Mouse (Mus musculus) ES-E14 (cell line): ENCODE results near the gene Smchd1. TPM values are rescaled to one million over a fixed set of nuclear protein-coding genes. Genes with fewer than 3 reads are reported as not detected.
"Not testable (repeated sequence)": the region's sequence is repeated elsewhere in the genome, so short reads cannot be mapped to it uniquely, and the experiment has no call there.

ENCODE experiments used
- DNase-seq: peaks from one replicate; pipeline ENCODE4 v3.0.0-alpha.2; 2013; ENCODE audit warnings: low read depth, low spot score
- H3K27ac ChIP-seq: 2 replicates; pipeline ENCODE4 v1.5.1; 2012; ENCODE audit warnings: low read depth, mild to moderate bottlenecking, low read length, moderate library complexity, mixed read lengths; ENCODE audit not compliant: poor library complexity, insufficient read depth, severe bottlenecking
- H3K36me3 ChIP-seq: 2 replicates; pipeline ENCODE4 v1.6.1; 2012; ENCODE audit warnings: mild to moderate bottlenecking, low read length, moderate library complexity, mixed read lengths; ENCODE audit not compliant: control insufficient read depth, poor library complexity, insufficient read depth, severe bottlenecking
- H3K4me1 ChIP-seq, 2 experiments: fragments of 150-350 bp in 1 of 2; sonication (generic) in 1 of 2; 2 replicates each; pipeline ENCODE4 v1.6.1; 2012; ENCODE audit warnings: low read length in 2 of 2, mild to moderate bottlenecking in 1 of 2, mixed read lengths in 1 of 2; ENCODE audit not compliant: control insufficient read depth in 2 of 2, insufficient read depth in 2 of 2, poor library complexity in 1 of 2
- H3K4me3 ChIP-seq, 2 experiments: fragments of 150-350 bp in 1 of 2; sonication (generic) in 1 of 2; 2 replicates each; pipeline ENCODE4 v1.5.1; 2012; ENCODE audit warnings: low read length in 2 of 2, low read depth in 1 of 2, mild to moderate bottlenecking in 1 of 2, mixed read lengths in 1 of 2; ENCODE audit not compliant: insufficient read depth in 1 of 2, poor library complexity in 1 of 2, severe bottlenecking in 1 of 2
- H3K9ac ChIP-seq: 2 replicates; pipeline ENCODE4 v1.6.1; 2012; ENCODE audit warnings: low read depth, mild to moderate bottlenecking, low read length, mixed read lengths; ENCODE audit not compliant: poor library complexity, insufficient read depth, severe bottlenecking
- H3K9me3 ChIP-seq: fragments of 150-350 bp; sonication (generic); 2 replicates; pipeline ENCODE4 v1.6.1; 2012; ENCODE audit warnings: low read depth, mild to moderate bottlenecking, low read length; ENCODE audit not compliant: control insufficient read depth, insufficient read depth
- CHD2 ChIP-seq: IDR thresholded peaks from 2 replicates; pipeline ENCODE4 v1.6.1; 2014; ENCODE audit warnings: mild to moderate bottlenecking, low read depth, low read length, inconsistent platforms
- HCFC1 ChIP-seq: IDR thresholded peaks from 2 replicates; pipeline ENCODE4 v1.6.1; 2012; ENCODE audit warnings: low read length, inconsistent platforms, borderline replicate concordance; ENCODE audit not compliant: insufficient read depth
- MAFK ChIP-seq: IDR thresholded peaks from 2 replicates; pipeline ENCODE4 v1.6.1; 2014; ENCODE audit warnings: mild to moderate bottlenecking, low read depth, low read length, inconsistent platforms; ENCODE audit not compliant: insufficient read depth
- ZC3H11A ChIP-seq: IDR thresholded peaks from 2 replicates; pipeline ENCODE4 v1.6.1; 2012; ENCODE audit warnings: low read depth, mild to moderate bottlenecking, inconsistent platforms, low read length, borderline replicate concordance
- ZNF384 ChIP-seq: IDR thresholded peaks from 2 replicates; pipeline ENCODE4 v1.6.1; 2012; ENCODE audit warnings: low read depth, low read length, inconsistent platforms
- in situ Hi-C, 2 experiments: fragments of 600-800 bp; cut with MboI; formaldehyde crosslinking; loops; one replicate each; pipeline ENCODE4 v1.15.1; 2025; ENCODE audit warnings: low sequenced_read_pairs in 2 of 2, inconsistent platforms in 1 of 2; ENCODE audit not compliant: unreplicated experiment in 2 of 2
- total RNA-seq: library from RNA; depleted of rRNA; stranded (reverse); fragments of 300-350 nt; gene quantifications from 2 replicates; pipeline ENCODE4 v1.2.3, GENCODE M21; 2012

Smchd1 gene
- total RNA-seq, 1 experiment = 41.0 TPM

- H3K36me3 ChIP-seq = no peaks in the 10 kb centered on the region; the same call in 1 of the 2 replicates
- no peaks in the 10 kb centered on the region for H3K9me3 ChIP-seq
- DNase-seq = no peak
- H3K4me3 ChIP-seq = no peak overlapping the region
- in situ Hi-C loops = no loop called here
- TF ChIP-seq CHD2 (no peak), ZNF384 (no peak), ZC3H11A (no peak), HCFC1 (no peak), MAFK (no peak)
- no peak overlapping the region for H3K9ac ChIP-seq
- H3K27ac ChIP-seq = no peak overlapping the region
- no peaks in the 10 kb centered on the region for H3K4me1 ChIP-seq
Measured at GRCm38 (mm10) chr17:71342006-71342405, 133.1 kb downstream of the Smchd1 start.

GRCm38 (mm10) chr17:71338627-71339026 lies 136.5 kb downstream of the Smchd1 start:
- in situ Hi-C loops = no loop called here
- DNase-seq = no peak
- TF ChIP-seq ZC3H11A = no peak
- no peak for TF ChIP-seq HCFC1
- TF ChIP-seq ZNF384 = no peak
- peak; percentile 69; the same call in 1 of the 2 replicates for TF ChIP-seq MAFK
- Histone ChIP-seq H3K4me3 (no peak overlapping the region), H3K4me1 (no peaks in the 10 kb centered on the region), H3K9ac (no peak overlapping the region), H3K9me3 (no peaks in the 10 kb centered on the region), H3K27ac (no peak overlapping the region), H3K36me3 (no peaks in the 10 kb centered on the region; the same call in 1 of the 2 replicates)

- TF ChIP-seq ZC3H11A = no peak
- TF ChIP-seq CHD2 = no peak
- TF ChIP-seq ZNF384 = no peak
- TF ChIP-seq MAFK = no peak
- no peak for TF ChIP-seq HCFC1
- no peak overlapping the region for H3K9ac ChIP-seq
- in situ Hi-C loops = no loop called here
- no peak overlapping the region for H3K27ac ChIP-seq
- H3K36me3 ChIP-seq = no peaks in the 10 kb centered on the region
- no peaks in the 10 kb centered on the region for H3K9me3 ChIP-seq
- no peak for DNase-seq
- no peak overlapping the region for H3K4me3 ChIP-seq
- no peaks in the 10 kb centered on the region for H3K4me1 ChIP-seq
Measured at GRCm38 (mm10) chr17:71337546-71337945, 137.6 kb downstream of the Smchd1 start.

- DNase-seq = no peak
- H3K4me3 ChIP-seq = no peak overlapping the region
- in situ Hi-C loops = no loop called here
- H3K36me3 ChIP-seq = no peaks in the 10 kb centered on the region
- no peak overlapping the region for H3K9ac ChIP-seq
- TF ChIP-seq ZNF384 = no peak
- no peak for TF ChIP-seq ZC3H11A
- TF ChIP-seq MAFK = no peak
- no peak for TF ChIP-seq CHD2
- no peak for TF ChIP-seq HCFC1
- H3K4me1 ChIP-seq = no peaks in the 10 kb centered on the region
- no peaks in the 10 kb centered on the region for H3K9me3 ChIP-seq
- no peak overlapping the region for H3K27ac ChIP-seq
Measured at GRCm38 (mm10) chr17:71336421-71336820, 138.7 kb downstream of the Smchd1 start.

- Histone ChIP-seq H3K9ac (no peak overlapping the region), H3K9me3 (no peaks in the 10 kb centered on the region), H3K36me3 (no peaks in the 10 kb centered on the region), H3K4me1 (no peaks in the 10 kb centered on the region), H3K27ac (no peak overlapping the region), H3K4me3 (no peak overlapping the region)
- no peak for TF ChIP-seq CHD2
- TF ChIP-seq HCFC1 = no peak
- TF ChIP-seq ZNF384 = no peak
- no peak for TF ChIP-seq ZC3H11A
- TF ChIP-seq MAFK = no peak
- DNase-seq = no peak
- in situ Hi-C loops = no loop called here
Measured at GRCm38 (mm10) chr17:71332298-71332697, 142.8 kb downstream of the Smchd1 start.

GRCm38 (mm10) chr17:71320731-71321130 lies 154.4 kb downstream of the Smchd1 start:
- DNase-seq, in situ Hi-C loops: not testable (repeated sequence)

More at GRCm38 (mm10) chr17:71320731-71321130, 154.4 kb downstream of the Smchd1 start:
- H3K27ac ChIP-seq, H3K9me3 ChIP-seq, H3K4me1 ChIP-seq, H3K36me3 ChIP-seq, H3K9ac ChIP-seq, H3K4me3 ChIP-seq: not testable (repeated sequence)
